Mouse (Mus musculus) heart, embryonic 10.5 days (tissue): ENCODE measurements around the gene Lrfn3. TPM values are rescaled to one million over a fixed set of nuclear protein-coding genes. Genes with fewer than 3 reads are reported as not detected.
A peak's percentile ranks its signal among the peaks of the same experiment; 100 is the strongest.

ENCODE experiments used
- DNase-seq: peaks from one replicate; pipeline ENCODE4 v3.0.0-alpha.2; 2017; ENCODE audit warnings: low spot score
- H3K27ac ChIP-seq: fragments of 300-500 bp; sonication (generic); 2 replicates; pipeline ENCODE4 v1.5.1; 2016; ENCODE audit warnings: mild to moderate bottlenecking
- H3K27me3 ChIP-seq: fragments of 300-500 bp; sonication (generic); 2 replicates; pipeline ENCODE4 v1.6.1; 2016; ENCODE audit warnings: mild to moderate bottlenecking; ENCODE audit not compliant: poor library complexity, insufficient read depth, severe bottlenecking
- H3K36me3 ChIP-seq: fragments of 300-500 bp; sonication (generic); 2 replicates; pipeline ENCODE4 v1.6.1; 2016; ENCODE audit warnings: mild to moderate bottlenecking, moderate library complexity
- H3K4me1 ChIP-seq: fragments of 300-500 bp; sonication (generic); 2 replicates; pipeline ENCODE4 v1.6.1; 2016; ENCODE audit warnings: mild to moderate bottlenecking
- H3K4me3 ChIP-seq: fragments of 300-500 bp; sonication (generic); 2 replicates; pipeline ENCODE4 v1.5.1; 2016; ENCODE audit warnings: mild to moderate bottlenecking, moderate library complexity
- H3K9me3 ChIP-seq: fragments of 300-500 bp; sonication (generic); 2 replicates; pipeline ENCODE4 v1.6.1; 2016; ENCODE audit warnings: mild to moderate bottlenecking, moderate library complexity
- whole genome bisulfite sequencing: fragments of 180-500 bp; shearing (Covaris S2); methylation state at CpG from one replicate; pipeline ENCODE4 v1.1.7; 2016; 5-methylcytosine and 5-hydroxymethylcytosine counted together
- polyA plus RNA-seq: library from polyadenylated mRNA; unstranded; fragments of >200 nt; fragmentation: Nextera tagmentation; extraction: Ambion mirVana; gene quantifications from 2 replicates; pipeline ENCODE4 v1.2.1, GENCODE M21; 2016

Lrfn3 gene
- polyA plus RNA-seq, 1 experiment from 2014 or later: 2.0 TPM

- DNase-seq: peak; percentile 91
- Histone ChIP-seq H3K36me3 (peaks cover 20% of the 10 kb centered on the region; the same call in 1 of the 2 replicates), H3K4me3 (peak within 1 kb of the TSS; percentile 72), H3K9me3 (no peaks in the 10 kb centered on the region), H3K27ac (peak within 1 kb of the TSS; percentile 92), H3K4me1 (peaks cover 13% of the 10 kb centered on the region), H3K27me3 (no peaks in the 10 kb centered on the region)
- WGBS: under 1% methylated on average over 63 of the region's 63 CpGs
These were observed 40.9 kb downstream of the Lrfn3 start, which contains the start of gene E130208F15Rik for GRCm38 (mm10) chr7:30321539-30322284. TSS of gene E130208F15Rik (plus strand) at chr7:30321740.

GRCm38 (mm10) chr7:30320946-30321345, 41.6 kb downstream of the Lrfn3 start:
- Histone ChIP-seq H3K9me3 (no peaks in the 10 kb centered on the region), H3K4me1 (peaks cover 13% of the 10 kb centered on the region), H3K4me3 (peak overlapping the region; percentile 72), H3K36me3 (peaks cover 21% of the 10 kb centered on the region; the same call in 1 of the 2 replicates), H3K27me3 (no peaks in the 10 kb centered on the region), H3K27ac (no peak overlapping the region)
- DNase-seq: no peak
- 85% methylated on average over 2 of the region's 2 CpGs for WGBS

DNA sequence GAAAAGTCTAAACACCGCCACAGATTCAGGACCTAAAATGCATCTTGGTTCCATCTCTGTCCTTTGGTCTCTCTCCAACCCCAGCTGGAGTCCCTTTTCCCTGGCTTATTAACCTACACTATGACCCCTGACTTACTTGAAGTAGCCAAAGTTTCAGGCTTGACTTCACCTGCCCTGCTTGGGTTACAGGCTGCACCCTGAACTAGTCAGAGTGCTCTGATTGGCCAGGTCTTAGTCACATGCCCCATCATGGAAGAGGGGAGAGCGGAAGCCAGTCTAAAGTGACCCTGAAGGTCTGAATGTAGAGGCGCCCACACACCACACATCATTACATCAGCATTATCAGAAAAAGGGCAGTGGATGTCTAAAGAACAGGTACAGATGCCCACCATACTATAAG, 44.4 kb downstream of the Lrfn3 start:
- Histone ChIP-seq H3K27me3 (no peaks in the 10 kb centered on the region), H3K4me3 (no peak overlapping the region), H3K4me1 (peaks cover 30% of the 10 kb centered on the region), H3K9me3 (no peaks in the 10 kb centered on the region), H3K36me3 (peaks cover 24% of the 10 kb centered on the region; the same call in 1 of the 2 replicates), H3K27ac (no peak overlapping the region)
- DNase-seq: no peak
- WGBS: 88% methylated on average over 3 of the region's 3 CpGs

DNA sequence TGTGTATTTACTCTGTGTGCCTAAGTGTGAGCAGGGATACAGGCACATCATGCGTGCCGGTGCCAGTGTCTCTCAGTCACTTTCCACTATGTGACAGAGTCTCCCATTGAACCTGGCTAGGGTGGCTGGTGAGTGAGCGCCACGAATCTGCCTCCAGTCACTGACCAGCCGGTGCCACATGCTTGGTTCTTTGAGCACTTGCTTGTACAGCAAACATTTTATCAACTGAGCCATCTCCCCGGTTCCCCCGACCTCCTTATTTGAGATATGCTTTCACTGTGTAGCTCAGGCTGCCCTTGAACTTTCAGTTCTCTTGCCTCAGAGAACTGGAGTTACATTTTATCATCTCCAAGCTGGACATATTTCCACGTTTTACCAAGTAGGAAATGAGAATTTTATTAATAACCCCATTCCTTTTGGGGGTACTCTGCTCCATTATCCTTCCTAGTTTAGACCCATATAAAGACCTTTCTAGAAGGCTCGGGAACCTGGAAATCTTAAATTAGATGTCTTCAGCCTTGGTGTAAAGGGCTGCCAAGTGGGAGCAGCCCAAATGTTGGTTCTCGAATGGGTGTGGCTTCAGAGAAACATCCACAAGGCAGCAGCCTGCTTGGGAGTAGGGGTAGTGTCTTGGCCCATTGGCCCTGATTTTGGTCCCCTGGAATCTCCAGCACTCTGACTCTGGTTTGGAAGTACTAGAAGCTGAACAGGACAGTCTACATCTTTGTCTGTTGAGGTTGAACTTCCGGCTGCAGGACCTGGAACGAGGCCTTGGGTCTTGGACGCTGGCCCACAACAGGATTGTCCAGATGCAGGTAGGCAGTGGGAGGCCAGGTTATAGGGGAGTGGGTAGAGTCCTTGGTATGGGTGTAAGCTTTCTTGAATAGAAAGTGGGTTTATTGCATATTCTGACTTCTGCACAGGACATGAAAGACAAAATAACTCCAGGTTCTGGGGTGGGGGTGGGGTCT, 46.7 kb downstream of the Lrfn3 start:
- Histone ChIP-seq H3K27me3 (no peaks in the 10 kb centered on the region), H3K4me1 (peaks cover 19% of the 10 kb centered on the region), H3K27ac (no peak overlapping the region), H3K9me3 (no peaks in the 10 kb centered on the region), H3K4me3 (peak overlapping the region; percentile 57), H3K36me3 (peaks cover 41% of the 10 kb centered on the region)
- WGBS: 71% methylated on average over 13 of the region's 13 CpGs
- DNase-seq: no peak

GRCm38 (mm10) chr7:30314721-30315155, 47.8 kb downstream of the Lrfn3 start, which contains the start of gene Syne4:
TSS of gene Syne4 (plus strand) at chr7:30314807.
- Histone ChIP-seq H3K4me1 (peaks cover 24% of the 10 kb centered on the region), H3K4me3 (peak within 1 kb of the TSS; percentile 57), H3K27ac (peak within 1 kb of the TSS; percentile 59), H3K9me3 (no peaks in the 10 kb centered on the region), H3K36me3 (peaks cover 44% of the 10 kb centered on the region), H3K27me3 (no peaks in the 10 kb centered on the region)
- WGBS: 2% methylated on average over 9 of the region's 9 CpGs
- DNase-seq: no peak

DNA sequence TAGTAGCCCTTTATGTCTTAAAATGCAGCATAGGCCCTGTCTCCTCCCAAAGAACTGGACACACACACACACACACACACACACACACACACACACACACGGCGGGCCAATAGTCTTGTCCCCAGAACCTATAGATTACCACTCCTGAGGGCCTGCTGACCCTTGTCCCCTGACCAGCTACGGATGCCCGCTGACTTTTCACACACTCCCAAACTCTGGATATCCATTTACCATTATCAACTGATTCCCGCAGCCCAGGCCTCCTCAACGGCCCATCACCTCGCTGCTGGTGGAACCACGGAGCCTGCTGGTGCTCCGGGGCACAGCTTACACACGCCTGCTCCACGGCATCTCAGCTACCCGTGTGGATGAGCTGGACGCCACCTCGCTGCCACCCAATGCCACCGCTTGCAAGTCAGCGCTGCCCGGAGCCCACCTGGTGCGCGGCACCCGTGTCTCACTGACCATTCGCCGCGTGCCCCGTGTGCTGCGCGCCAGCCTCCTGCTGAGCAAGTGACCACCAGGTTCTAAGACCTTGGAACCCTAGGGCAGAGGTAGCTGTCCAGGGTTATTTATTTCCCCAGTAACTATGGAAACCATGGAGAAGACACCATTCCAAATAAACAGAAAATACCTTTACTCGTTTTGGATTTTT, 48.8 kb downstream of the Lrfn3 start:
- H3K27me3 ChIP-seq: no peaks in the 10 kb centered on the region
- peaks cover 36% of the 10 kb centered on the region for H3K36me3 ChIP-seq
- H3K4me3 ChIP-seq: no peak overlapping the region
- no peak overlapping the region for H3K27ac ChIP-seq
- H3K4me1 ChIP-seq: peaks cover 32% of the 10 kb centered on the region
- H3K9me3 ChIP-seq: no peaks in the 10 kb centered on the region
- 53% methylated on average over 27 of the region's 27 CpGs for WGBS
- DNase-seq: no peak

- no peaks in the 10 kb centered on the region for H3K27me3 ChIP-seq
- peaks cover 36% of the 10 kb centered on the region for H3K4me1 ChIP-seq
- H3K36me3 ChIP-seq: peaks cover 31% of the 10 kb centered on the region
- no peak overlapping the region for H3K4me3 ChIP-seq
- no peak overlapping the region for H3K27ac ChIP-seq
- WGBS: 84% methylated on average over 12 of the region's 12 CpGs
- H3K9me3 ChIP-seq: no peaks in the 10 kb centered on the region
- DNase-seq: no peak
These were observed 52.4 kb downstream of the Lrfn3 start for GRCm38 (mm10) chr7:30310136-30310535.

GRCm38 (mm10) chr7:30309395-30310129, 53.0 kb downstream of the Lrfn3 start:
- DNase-seq: no peak
- no peaks in the 10 kb centered on the region for H3K9me3 ChIP-seq
- no peaks in the 10 kb centered on the region for H3K27me3 ChIP-seq
- H3K36me3 ChIP-seq: peaks cover 31% of the 10 kb centered on the region
- H3K27ac ChIP-seq: peak overlapping the region; percentile 85
- peaks cover 30% of the 10 kb centered on the region for H3K4me1 ChIP-seq
- H3K4me3 ChIP-seq: peak overlapping the region; percentile 71
- WGBS: 54% methylated on average over 15 of the region's 15 CpGs

DNA sequence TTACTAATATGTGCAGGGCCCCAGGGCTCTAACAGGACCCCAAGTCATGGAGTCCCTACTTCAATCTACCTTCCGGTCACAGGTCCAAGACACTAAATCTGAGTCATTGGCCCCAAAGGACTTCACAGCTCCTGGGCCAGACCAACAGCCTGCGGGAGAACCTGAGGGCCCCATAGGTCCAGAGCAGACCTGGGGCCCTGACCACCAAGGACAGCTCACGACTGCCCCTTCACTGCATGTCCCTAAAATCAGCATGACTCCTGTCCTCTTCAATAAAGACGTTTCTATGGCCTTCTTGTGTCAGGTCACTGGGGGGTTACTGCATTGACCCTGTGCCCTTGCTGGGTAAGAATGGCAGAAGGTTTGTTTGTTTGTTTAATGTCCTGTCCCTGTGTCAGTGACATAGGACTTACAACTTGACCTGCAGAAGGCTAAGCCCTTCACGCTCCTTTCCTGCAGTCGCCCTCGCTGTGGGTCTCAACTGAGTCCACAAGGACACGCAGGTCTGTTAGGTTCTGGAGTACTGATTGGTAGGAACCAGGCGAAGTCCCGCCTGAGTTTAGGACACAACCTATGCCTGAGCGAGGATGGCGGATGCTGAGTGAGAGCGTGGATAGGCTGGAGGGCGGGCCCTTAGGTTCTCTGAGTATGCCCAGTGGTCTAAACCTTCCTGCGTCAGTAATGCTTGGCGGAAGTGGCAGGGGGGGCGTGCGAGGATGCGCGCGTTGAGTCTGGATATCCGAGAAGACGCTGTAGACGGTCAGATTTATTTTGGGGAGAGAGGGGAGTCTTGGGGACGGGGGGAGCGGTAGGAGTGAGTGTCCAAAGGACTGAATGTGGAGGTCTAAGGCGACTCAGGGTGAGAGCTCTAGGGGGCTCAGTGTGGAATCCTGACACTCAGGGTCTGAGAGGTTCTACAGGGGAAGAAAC, 54.2 kb downstream of the Lrfn3 start, which contains the start of gene Alkbh6:
Gene Alkbh6, plus strand, starts transcription at position 642 of the 930 bp plus-strand sequence.
- no peaks in the 10 kb centered on the region for H3K9me3 ChIP-seq
- H3K36me3 ChIP-seq: peaks cover 37% of the 10 kb centered on the region
- peaks cover 21% of the 10 kb centered on the region for H3K4me1 ChIP-seq
- H3K4me3 ChIP-seq: peak within 1 kb of the TSS; percentile 71
- H3K27me3 ChIP-seq: no peaks in the 10 kb centered on the region
- peak within 1 kb of the TSS; percentile 85 for H3K27ac ChIP-seq
- 4% methylated on average over 27 of the region's 27 CpGs for WGBS
- peak; percentile 98 for DNase-seq

- WGBS: 91% methylated on average over 16 of the region's 16 CpGs
- Histone ChIP-seq H3K4me1 (peaks cover 21% of the 10 kb centered on the region), H3K4me3 (no peak overlapping the region), H3K27ac (no peak overlapping the region), H3K9me3 (no peaks in the 10 kb centered on the region), H3K36me3 (peaks cover 37% of the 10 kb centered on the region), H3K27me3 (no peaks in the 10 kb centered on the region)
- DNase-seq: no peak
These were observed 56.3 kb downstream of the Lrfn3 start for GRCm38 (mm10) chr7:30306083-30306779.
